Mouse (Mus musculus): ENCODE measurements around the gene Ercc4.
"Not testable (repeated sequence)": the region's sequence is repeated elsewhere in the genome, so short reads cannot be mapped to it uniquely, and the experiment has no call there.

The Ercc4 gene

GRCm38 (mm10) chr16:13109156-13109989 is at the start of gene Ercc4:
Gene Ercc4 (plus strand): TSS chr16:13109684.
- DNase-seq = peak; percentile 97 to 98

- no peak for DNase-seq
Measured at GRCm38 (mm10) chr16:13061113-13061512, 48.4 kb upstream of the Ercc4 start.

DNA sequence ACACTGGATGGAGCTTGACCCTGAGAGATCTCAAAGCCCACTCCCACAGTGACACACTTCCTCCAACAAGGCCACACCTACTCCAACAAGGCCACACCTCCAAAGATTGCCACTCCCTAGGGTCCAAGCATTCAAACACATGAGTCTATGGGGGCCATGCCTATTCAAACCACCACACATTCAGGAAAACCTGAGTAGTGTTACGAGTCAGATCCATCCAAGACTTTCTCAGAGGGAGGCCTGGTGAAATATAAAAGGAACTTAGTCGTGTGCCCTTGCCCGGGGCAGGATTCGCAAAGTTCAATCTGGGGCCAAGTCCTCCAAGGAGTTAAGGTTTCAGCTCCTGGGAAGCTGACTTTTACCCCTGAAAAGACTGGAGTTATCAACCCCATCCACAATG is 35.3 kb upstream of the Ercc4 start:
- DNase-seq = no peak

- DNase-seq = no peak
Measured at GRCm38 (mm10) chr16:13080161-13080560, 29.3 kb upstream of the Ercc4 start.

DNA sequence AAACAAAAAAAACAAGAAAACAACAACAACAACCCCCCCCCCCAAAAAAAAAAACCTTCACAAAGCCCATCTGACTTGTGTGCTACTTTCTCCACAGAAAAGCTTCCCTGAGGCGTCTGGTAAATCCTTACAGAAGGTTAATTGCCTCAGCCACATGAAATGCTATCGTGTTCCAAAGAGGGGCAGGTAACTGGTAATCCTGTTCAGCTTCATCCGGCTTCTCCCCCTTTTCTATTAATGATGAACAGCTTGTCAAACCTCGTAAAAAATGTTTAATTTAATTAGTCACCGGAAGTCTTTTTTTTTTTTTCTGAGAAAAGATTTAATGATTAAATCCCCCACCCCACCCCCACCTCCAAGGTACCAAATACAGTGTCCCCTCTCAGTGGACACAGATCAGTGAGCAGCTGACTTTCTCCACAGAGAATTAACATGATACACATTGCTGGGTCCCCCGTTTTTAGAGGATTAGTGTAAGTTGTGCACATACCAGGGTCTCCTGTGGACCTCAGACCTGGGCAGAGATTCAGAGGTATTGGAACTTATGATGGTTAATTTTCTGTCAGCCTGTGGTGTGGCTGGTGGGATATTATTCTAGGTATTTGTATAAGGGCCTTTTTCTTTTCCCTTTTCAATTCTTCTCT is 26.2 kb upstream of the Ercc4 start:
- no peak for DNase-seq

DNA sequence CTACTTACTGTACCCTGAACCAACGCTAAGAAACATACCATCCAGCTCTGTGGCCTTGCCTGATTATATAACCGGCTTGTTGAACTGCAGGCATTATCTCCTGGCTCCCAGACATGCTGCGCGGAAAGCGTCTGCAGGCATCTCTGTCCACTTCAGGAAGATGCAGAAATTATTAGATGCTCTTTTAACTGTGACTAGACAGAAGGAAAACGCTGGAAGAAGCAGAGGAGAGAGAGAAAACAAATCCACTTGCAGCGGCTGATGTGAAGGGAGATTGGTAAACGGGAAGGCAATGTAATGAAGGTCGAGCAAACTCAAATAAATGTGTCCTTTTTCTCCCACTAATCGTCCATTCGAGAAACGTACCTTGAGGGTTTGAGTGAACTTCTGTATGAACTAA is 1.1 kb upstream of the Ercc4 start:
- DNase-seq = no peak

- no peak for DNase-seq
Measured at GRCm38 (mm10) chr16:13109990-13110595, 609 bp downstream of the Ercc4 start.

- DNase-seq = no peak
Measured at GRCm38 (mm10) chr16:13114821-13115220, 5.3 kb downstream of the Ercc4 start.

DNA sequence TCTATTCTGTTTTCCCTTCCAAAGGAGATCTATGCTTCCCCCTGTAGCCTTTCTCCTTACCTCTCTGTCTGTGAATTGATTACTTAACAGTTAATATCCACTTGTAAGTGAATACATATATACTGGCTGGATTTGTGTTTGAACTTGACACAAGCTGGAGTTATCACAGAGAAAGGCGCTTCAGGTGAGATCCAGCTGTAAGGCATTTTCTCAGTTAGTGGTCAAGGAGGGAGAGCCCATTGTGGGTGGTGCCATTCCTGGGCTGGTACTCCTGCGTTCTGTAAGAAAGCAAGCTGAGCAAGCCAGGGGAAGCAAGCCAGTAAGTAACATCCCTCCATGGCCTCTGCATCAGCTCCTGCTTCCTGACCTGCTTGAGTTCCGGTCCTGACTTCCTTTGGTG is 6.0 kb downstream of the Ercc4 start:
- DNase-seq = not testable (repeated sequence)

DNA sequence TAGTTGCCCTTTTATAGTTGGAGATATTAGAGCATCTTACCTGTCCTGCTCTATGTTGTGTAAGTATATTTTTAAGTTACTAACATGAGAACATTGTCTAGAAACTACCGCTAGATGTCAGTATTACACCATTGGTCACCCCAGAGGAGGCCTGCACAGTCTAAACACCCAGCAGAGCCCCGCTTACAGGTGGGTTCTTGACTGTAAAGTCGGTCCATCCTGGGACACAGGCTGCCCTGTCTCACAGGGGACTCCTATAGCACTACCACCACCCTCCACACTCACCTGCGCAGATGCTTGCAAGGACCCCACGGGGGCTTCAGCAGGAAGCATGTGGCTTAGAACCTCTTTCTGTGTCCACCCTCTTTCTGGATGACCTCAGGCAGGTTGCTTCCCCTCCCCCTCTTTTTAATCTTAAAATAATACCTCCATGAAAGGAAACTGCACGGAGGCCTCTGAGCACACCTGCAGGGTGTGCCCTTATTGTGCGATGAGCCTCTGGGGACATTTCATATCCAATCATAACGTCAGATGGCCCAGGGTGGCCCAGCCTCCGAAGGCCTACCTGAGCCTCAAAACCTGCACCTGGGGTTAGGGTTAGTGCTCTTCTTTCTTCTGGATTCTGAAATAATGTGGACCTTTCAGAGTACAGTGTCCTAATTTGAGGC is 7.9 kb downstream of the Ercc4 start:
- DNase-seq = peak in 1 of 2 experiments; percentile 38

DNA sequence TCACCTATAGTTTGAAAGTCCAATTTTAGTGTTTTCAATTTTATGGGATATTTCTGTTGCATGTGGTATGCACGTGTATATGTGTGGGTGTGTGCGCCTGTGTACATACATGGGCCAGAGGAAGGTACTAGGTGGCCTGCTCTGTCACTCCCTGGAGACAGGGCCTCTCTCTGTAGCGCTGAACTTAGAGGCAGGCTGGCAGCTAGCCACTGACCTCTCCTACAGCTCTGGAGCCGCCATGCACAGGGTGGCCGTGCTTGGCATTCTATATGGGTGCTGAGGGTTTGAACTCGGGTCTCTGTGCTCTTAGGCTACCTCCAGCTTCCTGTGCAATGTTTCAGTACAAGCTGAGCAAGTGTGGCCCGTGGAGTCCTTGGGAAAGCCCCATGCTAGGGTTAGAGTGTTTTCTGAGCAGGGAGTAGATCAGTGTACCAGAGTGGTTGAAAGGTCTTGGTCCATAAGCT is 8.5 kb downstream of the Ercc4 start:
- no peak for DNase-seq

GRCm38 (mm10) chr16:13118754-13119294 is 9.3 kb downstream of the Ercc4 start:
- DNase-seq = no peak

DNA sequence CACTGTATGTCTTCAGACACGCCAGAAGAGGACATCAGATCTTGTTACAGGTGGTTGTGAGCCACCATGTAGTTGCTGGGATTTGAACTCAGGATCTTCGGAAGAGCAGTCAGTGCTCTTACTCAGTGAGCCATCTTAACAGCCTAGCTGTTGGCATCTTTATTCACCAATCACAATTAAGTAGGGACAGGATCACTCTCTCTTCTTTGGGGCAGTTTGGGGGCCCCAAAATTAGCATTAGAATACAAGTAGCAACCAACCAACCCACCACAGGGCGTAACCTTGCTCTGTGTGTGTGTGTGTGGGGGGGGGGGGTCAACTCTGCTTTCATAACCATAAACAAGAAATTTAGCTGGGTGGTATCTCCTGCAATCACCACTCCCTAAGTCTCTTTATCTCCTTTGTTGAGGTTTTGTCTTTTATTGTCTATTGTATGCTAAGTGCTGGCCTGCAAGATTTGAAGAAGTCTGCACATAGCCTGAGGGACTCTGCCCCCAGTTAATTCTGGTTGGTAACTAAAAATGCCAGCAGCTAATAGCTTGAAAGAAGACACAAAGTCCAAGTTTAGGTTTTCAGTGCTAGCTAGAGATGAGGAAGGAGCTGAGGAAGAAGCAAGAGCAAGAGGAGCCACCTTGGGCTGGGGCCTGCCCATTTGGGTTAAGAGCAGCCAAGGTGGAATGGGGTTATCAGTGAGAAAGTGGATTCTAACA is 10.3 kb downstream of the Ercc4 start:
- DNase-seq = no peak

DNA sequence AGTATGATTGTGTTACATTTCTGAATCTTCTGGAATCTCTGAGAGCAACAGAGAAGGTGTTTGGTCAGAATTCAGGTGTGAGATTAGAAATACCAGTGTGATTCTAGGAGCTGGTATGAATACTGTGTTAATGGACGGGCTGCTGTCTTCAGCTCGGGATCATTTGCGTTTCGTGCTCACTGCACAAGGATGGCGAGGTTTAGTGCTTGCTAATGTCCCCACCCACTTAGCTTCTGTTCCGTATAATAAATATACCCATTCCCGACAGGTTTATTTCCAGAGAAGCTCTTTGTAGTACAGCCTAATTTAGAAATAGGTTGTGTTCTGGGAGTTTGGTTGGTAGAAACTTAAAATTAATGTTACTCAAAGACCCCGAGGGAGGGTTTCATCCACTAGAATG is 15.9 kb downstream of the Ercc4 start:
- no peak for DNase-seq

- no peak for DNase-seq
Measured at GRCm38 (mm10) chr16:13127566-13127965, 18.1 kb downstream of the Ercc4 start.

DNA sequence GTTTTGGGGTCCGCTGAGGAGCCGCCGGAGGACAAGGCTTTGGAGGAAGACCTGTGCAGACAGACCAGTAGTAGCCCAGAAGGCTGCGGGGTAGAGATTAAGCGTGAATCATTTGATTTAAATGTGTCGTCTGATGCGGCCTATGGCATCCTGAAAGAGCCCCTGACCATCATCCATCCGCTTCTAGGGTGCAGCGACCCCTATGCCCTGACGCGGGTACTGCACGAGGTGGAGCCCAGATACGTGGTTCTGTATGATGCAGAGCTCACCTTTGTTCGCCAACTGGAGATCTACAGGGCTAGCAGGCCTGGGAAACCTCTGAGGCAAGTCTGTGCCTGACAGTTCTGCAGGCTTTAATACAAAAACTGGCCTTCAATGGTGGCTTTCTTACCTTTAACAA is 20.9 kb downstream of the Ercc4 start:
- DNase-seq = peak; percentile 33 to 38

- DNase-seq = no peak
Measured at GRCm38 (mm10) chr16:13141220-13141619, 31.7 kb downstream of the Ercc4 start.

GRCm38 (mm10) chr16:13143932-13144331 is 34.4 kb downstream of the Ercc4 start:
- DNase-seq = no peak

GRCm38 (mm10) chr16:13144682-13145410 is 35.4 kb downstream of the Ercc4 start:
- no peak for DNase-seq

DNA sequence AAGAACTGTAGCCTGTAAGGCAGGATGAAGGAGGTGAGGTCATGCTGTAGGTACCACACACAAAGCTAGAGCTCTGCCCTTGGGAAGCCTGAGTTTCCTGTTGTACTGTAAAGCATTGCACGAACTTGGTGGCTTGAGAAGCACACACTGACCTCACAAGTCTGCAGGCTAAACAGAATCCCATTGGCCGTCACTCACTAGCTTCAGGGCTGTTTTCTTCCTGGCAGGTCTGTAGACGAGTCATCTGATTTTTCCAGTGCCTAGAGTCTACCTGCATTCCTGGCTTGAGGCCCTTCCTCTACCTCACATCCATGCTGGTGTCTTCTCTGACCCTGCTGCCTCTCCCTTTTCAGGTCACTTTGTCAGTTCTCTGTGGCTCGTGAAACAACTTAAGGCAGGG is 36.7 kb downstream of the Ercc4 start:
- DNase-seq = no peak

GRCm38 (mm10) chr16:13147810-13148555 is 38.5 kb downstream of the Ercc4 start:
- peak in 1 of 2 experiments; percentile 48 for DNase-seq
